Mouse (Mus musculus): ENCODE results near the gene Lig3. TPM values are rescaled to one million over a fixed set of nuclear protein-coding genes. Genes with fewer than 3 reads are reported as not detected.
"Not testable (repeated sequence)": the region's sequence is repeated elsewhere in the genome, so short reads cannot be mapped to it uniquely, and the experiment has no call there.

Lig3 gene
- polyA plus RNA-seq, 1 experiment = 29.8 TPM

DNA sequence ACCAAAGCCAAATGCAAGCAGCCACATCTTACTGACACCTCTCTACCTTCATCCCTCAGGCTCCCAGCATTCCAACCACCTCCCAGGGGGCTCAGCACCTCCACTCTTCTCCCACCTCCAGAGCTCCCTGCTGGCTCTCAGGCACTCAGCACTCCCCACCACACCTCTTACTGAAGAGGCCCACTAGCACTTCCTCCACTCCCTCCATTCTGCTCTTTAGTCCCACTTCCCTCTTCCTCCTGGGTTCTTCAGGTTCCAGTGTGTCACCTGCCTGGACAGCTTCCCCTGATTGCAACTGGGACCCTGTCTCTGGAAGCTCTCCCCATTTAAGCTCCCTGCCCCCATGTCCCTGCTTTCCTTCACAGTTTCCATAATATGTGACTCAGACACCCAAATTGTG lies 45.9 kb downstream of the Lig3 start:
- Histone ChIP-seq H3K9me3 (no peaks in the 10 kb centered on the region), H3K27me3 (replicated peaks) (no peaks in the 10 kb centered on the region), H3K4me1 (peaks cover 73% of the 10 kb centered on the region), H3K36me3 (replicated peaks; ENCODE audit: low read length) (peaks cover 77% of the 10 kb centered on the region), H3K4me3 (replicated peaks) (no peak overlapping the region)
- TF ChIP-seq FLI1 (IDR thresholded peaks at IDR 0.05; ENCODE audit: low read length) (no peak), GATA1 (IDR thresholded peaks at IDR 0.05; ENCODE audit: borderline replicate concordance, low read length) (no peak)

DNA sequence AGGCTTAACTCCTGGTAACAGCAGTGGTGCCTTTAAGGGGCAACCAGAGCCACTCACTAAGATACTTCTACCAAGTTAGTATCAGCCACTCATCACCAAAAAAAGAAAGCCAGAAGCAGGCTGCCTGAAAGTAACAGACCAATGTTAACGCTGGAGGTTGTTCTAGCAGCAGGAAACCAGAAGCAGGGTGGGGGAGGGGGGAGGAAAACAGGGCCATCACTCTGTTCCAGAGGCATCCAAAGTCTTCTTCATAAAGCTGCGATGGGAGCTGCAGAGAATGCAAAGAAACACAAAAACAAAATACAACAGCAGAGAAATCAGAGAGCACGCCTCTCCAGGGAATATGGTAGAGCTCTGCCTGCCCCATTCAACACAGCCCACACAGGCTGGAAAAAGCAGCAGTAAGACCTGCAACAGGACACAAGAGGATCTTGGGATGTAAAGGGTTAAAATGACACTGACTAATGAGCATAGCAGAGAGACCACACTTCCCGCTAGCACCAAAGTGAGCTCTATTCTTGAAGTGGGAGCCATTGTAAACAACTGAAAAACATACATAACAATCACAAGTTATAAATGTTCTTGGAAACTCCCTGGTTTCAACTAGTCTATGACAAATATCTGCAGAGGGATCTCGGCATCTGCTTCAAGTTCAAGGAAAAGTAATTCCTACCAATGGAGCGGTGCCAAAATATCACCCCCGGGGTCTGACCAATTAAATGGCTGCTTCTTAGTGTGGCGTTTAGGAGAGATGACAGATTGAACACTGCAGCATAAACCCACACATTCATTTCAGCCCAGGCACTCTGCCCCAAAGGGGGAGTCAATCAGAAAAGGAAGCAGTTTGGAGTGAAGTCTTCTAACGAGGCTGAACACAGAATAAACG lies 50.3 kb downstream of the Lig3 start:
- H3K9me3 ChIP-seq = peaks cover 4% of the 10 kb centered on the region; the same call in 1 of the 2 replicates
- peak overlapping the region; percentile 33 for H3K4me3 ChIP-seq (replicated peaks)
- peaks cover 72% of the 10 kb centered on the region for H3K4me1 ChIP-seq
- H3K27me3 ChIP-seq (replicated peaks) = no peaks in the 10 kb centered on the region
- H3K36me3 ChIP-seq (replicated peaks; ENCODE audit: low read length) = peaks cover 75% of the 10 kb centered on the region
- TF ChIP-seq FLI1 (IDR thresholded peaks at IDR 0.05; ENCODE audit: low read length) (no peak), GATA1 (IDR thresholded peaks at IDR 0.05; ENCODE audit: borderline replicate concordance, low read length) (no peak)

DNA sequence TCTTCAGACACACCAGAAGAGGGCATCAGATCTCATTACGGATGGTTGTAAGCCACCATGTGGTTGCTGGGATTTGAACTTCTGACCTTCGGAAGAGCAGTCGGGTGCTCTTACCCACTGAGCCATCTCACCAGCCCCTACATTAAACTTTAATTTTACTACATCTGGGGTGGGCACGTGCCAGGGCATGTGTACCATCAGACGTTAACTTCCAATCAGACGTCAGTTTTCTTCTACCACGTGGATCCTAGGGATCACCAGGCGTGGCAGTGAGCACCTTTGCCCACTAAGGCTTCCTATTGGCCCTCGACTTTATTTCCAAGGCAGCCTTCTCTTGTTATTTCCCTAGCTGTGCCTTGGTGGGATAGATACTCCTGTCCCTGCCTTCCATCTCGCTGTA lies 51.5 kb downstream of the Lig3 start:
- H3K9me3 ChIP-seq; H3K27me3 ChIP-seq (replicated peaks); H3K4me3 ChIP-seq (replicated peaks): not testable (repeated sequence)
- peaks cover 80% of the 10 kb centered on the region for H3K36me3 ChIP-seq (replicated peaks; ENCODE audit: low read length)
- peaks cover 78% of the 10 kb centered on the region for H3K4me1 ChIP-seq

DNA sequence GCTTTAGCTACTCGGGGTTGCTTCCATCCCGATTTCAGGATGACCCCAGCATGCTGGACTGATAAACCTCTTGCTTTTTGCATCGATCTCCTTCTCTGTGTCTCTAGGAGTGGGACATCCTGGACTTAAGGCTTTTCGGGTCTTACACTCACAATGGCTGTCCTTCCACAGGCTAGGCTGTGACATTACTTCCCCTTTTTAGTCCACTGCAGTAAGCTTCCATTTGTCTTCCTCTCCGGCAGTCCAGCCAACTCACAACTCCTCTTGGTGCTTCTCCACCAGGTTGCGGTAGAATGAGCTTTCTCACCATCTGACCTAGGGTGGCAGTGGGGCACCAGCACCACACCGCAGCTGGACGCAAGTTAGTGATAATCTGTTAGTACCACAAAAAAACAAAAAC lies 53.0 kb downstream of the Lig3 start:
- no peak overlapping the region for H3K4me3 ChIP-seq (replicated peaks)
- peaks cover 86% of the 10 kb centered on the region for H3K36me3 ChIP-seq (replicated peaks; ENCODE audit: low read length)
- no peaks in the 10 kb centered on the region for H3K27me3 ChIP-seq (replicated peaks)
- peaks cover 87% of the 10 kb centered on the region for H3K4me1 ChIP-seq
- H3K9me3 ChIP-seq = peaks cover 4% of the 10 kb centered on the region; the same call in 1 of the 2 replicates
- no peak for TF ChIP-seq GATA1 (IDR thresholded peaks at IDR 0.05; ENCODE audit: borderline replicate concordance, low read length)
- TF ChIP-seq FLI1 (IDR thresholded peaks at IDR 0.05; ENCODE audit: low read length) = no peak

DNA sequence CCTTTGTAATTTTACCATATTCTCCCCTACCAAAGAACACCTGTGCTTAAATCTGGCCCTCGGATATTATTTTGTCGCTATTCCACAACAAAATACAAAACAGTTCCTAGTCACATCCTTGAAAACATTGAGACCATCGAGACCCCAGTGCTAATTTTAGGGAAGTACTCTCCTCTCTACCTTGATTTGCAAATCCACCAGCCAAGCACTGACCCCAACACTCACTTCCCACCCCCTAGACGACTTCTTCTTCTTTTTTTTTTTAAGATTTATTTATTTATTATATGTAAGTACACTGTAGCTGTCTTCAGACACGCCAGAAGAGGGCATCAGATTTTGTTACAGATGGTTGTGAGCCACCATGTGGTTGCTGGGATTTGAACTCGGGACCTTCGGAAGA lies 53.5 kb downstream of the Lig3 start:
- H3K27me3 ChIP-seq (replicated peaks); H3K4me3 ChIP-seq (replicated peaks); H3K9me3 ChIP-seq: not testable (repeated sequence)
- H3K36me3 ChIP-seq (replicated peaks; ENCODE audit: low read length) = peaks cover 86% of the 10 kb centered on the region
- peaks cover 87% of the 10 kb centered on the region for H3K4me1 ChIP-seq

DNA sequence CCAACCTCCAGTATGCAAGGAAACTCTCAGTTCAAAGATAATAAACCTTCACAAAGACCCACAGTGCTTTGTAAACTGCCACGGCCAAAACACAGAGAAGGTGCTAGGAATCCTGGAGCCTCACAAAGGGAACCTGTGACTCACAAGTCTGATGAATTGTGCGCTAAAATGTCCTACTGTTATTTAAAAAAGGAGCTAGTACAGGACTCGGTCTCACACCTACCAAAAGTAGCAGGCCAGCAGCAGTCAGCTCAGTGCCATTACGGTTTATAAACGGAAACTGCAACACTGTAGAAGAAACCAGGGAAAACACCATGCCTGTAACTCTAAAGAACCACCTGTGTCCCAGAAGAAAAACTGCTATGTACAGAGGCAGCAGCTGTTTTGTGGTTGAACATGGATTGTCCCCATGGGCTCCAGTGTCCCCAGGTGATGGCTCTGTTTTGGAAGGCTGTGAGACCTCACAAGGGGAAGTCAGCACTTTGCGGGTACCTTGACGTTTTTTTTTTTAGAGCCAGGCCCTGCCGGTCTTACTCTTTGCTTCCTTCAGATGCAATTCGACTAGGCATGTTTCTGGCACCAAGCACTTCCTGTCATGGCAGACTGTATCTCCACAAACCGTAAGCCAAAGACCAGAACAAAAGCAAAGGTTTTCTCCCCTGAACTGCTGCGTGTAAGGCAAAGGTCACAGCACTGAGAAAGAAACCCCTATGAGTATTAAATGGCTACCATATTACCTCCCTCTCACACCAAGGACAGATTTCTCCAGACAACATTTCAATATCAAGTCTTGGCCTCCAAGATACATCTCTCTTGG lies 54.9 kb downstream of the Lig3 start:
- no peak overlapping the region for H3K4me3 ChIP-seq (replicated peaks)
- no peaks in the 10 kb centered on the region for H3K27me3 ChIP-seq (replicated peaks)
- TF ChIP-seq FLI1 (IDR thresholded peaks at IDR 0.05; ENCODE audit: low read length) = no peak
- no peak for TF ChIP-seq GATA1 (IDR thresholded peaks at IDR 0.05; ENCODE audit: borderline replicate concordance, low read length)
- peaks cover 87% of the 10 kb centered on the region for H3K4me1 ChIP-seq
- peaks cover 88% of the 10 kb centered on the region for H3K36me3 ChIP-seq (replicated peaks; ENCODE audit: low read length)
- H3K9me3 ChIP-seq = peaks cover 4% of the 10 kb centered on the region; the same call in 1 of the 2 replicates

DNA sequence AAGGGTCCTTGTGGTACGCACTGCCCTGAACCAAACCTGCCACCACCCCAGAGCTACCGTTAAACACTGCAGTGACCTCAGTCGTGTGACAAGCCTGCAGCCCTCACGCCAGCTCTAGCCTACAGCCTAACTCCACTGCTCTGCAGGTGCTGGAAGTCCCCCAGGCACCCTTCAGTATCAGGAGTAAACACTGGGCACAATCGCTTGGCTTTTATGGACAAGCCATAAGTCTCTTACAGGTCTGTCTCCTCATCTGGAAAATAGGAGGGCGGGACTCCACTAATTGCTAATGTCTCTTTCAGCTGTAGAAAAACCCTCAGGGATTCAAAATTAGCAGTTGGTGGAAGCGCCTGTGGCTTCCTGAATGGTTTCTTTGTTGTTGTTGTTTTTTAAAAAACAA lies 56.3 kb downstream of the Lig3 start:
- Histone ChIP-seq H3K27me3 (replicated peaks) (no peaks in the 10 kb centered on the region), H3K4me3 (replicated peaks) (peak overlapping the region; percentile 70), H3K36me3 (replicated peaks; ENCODE audit: low read length) (peaks cover 85% of the 10 kb centered on the region), H3K4me1 (peaks cover 85% of the 10 kb centered on the region), H3K9me3 (peaks cover 4% of the 10 kb centered on the region; the same call in 1 of the 2 replicates)
- TF ChIP-seq GATA1 (IDR thresholded peaks at IDR 0.05; ENCODE audit: borderline replicate concordance, low read length) (no peak), FLI1 (IDR thresholded peaks at IDR 0.05; ENCODE audit: low read length) (no peak)

DNA sequence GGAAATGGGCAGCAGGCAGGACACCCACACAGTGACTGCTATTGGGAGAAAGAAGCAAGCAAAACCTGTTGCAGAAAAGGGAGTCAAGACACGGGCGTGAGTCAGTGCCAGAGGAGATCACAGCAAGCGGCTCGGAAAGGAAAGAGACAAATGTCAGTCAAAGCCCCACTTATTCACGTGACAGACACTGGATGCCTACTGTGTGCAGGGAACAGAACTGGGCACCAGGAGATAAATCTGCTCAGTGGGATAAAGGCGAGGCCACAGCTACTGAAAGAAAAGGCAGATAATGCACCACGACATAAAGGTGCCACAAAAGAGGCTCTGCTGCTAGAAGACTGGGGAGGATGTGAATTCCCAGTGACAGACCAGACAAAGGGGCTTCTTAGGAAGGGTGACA lies 56.9 kb downstream of the Lig3 start:
- Histone ChIP-seq H3K4me3 (replicated peaks) (peak overlapping the region; percentile 18), H3K4me1 (peaks cover 86% of the 10 kb centered on the region), H3K9me3 (peaks cover 4% of the 10 kb centered on the region; the same call in 1 of the 2 replicates), H3K36me3 (replicated peaks; ENCODE audit: low read length) (peaks cover 85% of the 10 kb centered on the region), H3K27me3 (replicated peaks) (no peaks in the 10 kb centered on the region)
- no peak for TF ChIP-seq GATA1 (IDR thresholded peaks at IDR 0.05; ENCODE audit: borderline replicate concordance, low read length)
- no peak for TF ChIP-seq FLI1 (IDR thresholded peaks at IDR 0.05; ENCODE audit: low read length)

DNA sequence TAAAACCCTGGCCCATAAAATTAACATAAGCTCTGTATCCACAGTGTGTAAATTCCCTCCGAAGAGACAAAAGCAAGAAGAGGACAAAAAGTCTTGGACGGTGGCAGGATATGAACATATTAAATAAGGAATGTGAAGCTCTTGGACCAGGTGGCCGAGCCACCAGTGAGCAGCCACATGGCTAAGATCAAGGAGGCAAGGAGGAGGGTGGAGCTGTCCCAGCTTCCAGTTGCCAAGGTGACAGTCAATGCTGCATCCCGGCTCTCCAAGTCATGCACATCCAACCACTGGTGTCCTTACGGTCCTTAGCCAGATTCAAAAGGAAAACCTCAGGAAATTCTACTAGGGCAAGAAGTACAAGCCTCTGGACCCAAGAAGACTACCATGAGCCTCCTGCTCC lies 57.6 kb downstream of the Lig3 start:
- Histone ChIP-seq H3K36me3 (replicated peaks; ENCODE audit: low read length) (peaks cover 84% of the 10 kb centered on the region), H3K9me3 (peaks cover 4% of the 10 kb centered on the region; the same call in 1 of the 2 replicates), H3K27me3 (replicated peaks) (no peaks in the 10 kb centered on the region), H3K4me3 (replicated peaks) (peak overlapping the region; percentile 35), H3K4me1 (peaks cover 90% of the 10 kb centered on the region)
- TF ChIP-seq GATA1 (IDR thresholded peaks at IDR 0.05; ENCODE audit: borderline replicate concordance, low read length) = no peak
- TF ChIP-seq FLI1 (IDR thresholded peaks at IDR 0.05; ENCODE audit: low read length) = no peak

Measured in megakaryocyte, embryonic 14.5 days (primary cell).